Mouse (Mus musculus) G1E (cell line): ENCODE data around the gene Uqcr11.

Experiments
- CTCF ChIP-seq: IDR thresholded peaks from 2 replicates; pipeline ENCODE4 v1.5.1; 2012; ENCODE audit warnings: low read depth, low read length, inconsistent platforms, mixed read lengths
- TAL1 ChIP-seq: conservative IDR thresholded peaks from 2 replicates; pipeline ENCODE4 v1.6.1; 2012; ENCODE audit warnings: low read depth, low read length, inconsistent platforms, mixed read lengths

- peak; percentile 100 for TF ChIP-seq CTCF
- TF ChIP-seq TAL1: no peak
Measured at GRCm38 (mm10) chr10:80445898-80446601, 39.4 kb upstream of the Uqcr11 start.
